Mouse (Mus musculus): ENCODE measurements around the gene Mrps11. TPM values are rescaled to one million over a fixed set of nuclear protein-coding genes. Genes with fewer than 3 reads are reported as not detected.

The Mrps11 gene
- polyA plus RNA-seq, 1 experiment: 95.6 TPM

GRCm38 (mm10) chr7:78796624-78797023, 13.7 kb downstream of the Mrps11 start:
- no peak for TF ChIP-seq MAX (IDR thresholded peaks at IDR 0.05)
- TF ChIP-seq USF1 (IDR thresholded peaks at IDR 0.05; ENCODE audit: low read depth): no peak
- TF ChIP-seq MYOG (IDR thresholded peaks at IDR 0.05; ENCODE audit: control insufficient read depth, extremely low read depth, insufficient read length): no peak
- Histone ChIP-seq H3K79me3 (ENCODE audit: low read depth) (no peaks in the 10 kb centered on the region), H3ac (ENCODE audit: control insufficient read depth, insufficient read length, low read depth) (no peak overlapping the region), H3K27me3 (ENCODE audit: control insufficient read depth, insufficient read depth, insufficient read length) (peaks cover 16% of the 10 kb centered on the region), H3K4me3 (ENCODE audit: insufficient read depth, poor library complexity, severe bottlenecking) (no peak overlapping the region), H3K36me3 (ENCODE audit: control insufficient read depth, insufficient read depth) (no peaks in the 10 kb centered on the region), H3K79me2 (ENCODE audit: control insufficient read depth, insufficient read depth) (no peaks in the 10 kb centered on the region)

GRCm38 (mm10) chr7:78797843-78798455, 15.0 kb downstream of the Mrps11 start:
- H3K79me2 ChIP-seq (ENCODE audit: control insufficient read depth, insufficient read depth): no peaks in the 10 kb centered on the region
- no peak overlapping the region for H3K4me3 ChIP-seq (ENCODE audit: insufficient read depth, poor library complexity, severe bottlenecking)
- H3ac ChIP-seq (ENCODE audit: control insufficient read depth, insufficient read length, low read depth): no peak overlapping the region
- peaks cover 21% of the 10 kb centered on the region for H3K27me3 ChIP-seq (ENCODE audit: control insufficient read depth, insufficient read depth, insufficient read length)
- H3K36me3 ChIP-seq (ENCODE audit: control insufficient read depth, insufficient read depth): no peaks in the 10 kb centered on the region
- TF ChIP-seq MYOG (IDR thresholded peaks at IDR 0.05; ENCODE audit: control insufficient read depth, extremely low read depth, insufficient read length) (no peak), FOSL1 (IDR thresholded peaks at IDR 0.05; ENCODE audit: insufficient read depth, low read length, poor library complexity, severe bottlenecking) (no peak), CEBPB (IDR thresholded peaks at IDR 0.05; ENCODE audit: low read depth) (no peak), MYOD1 (IDR thresholded peaks at IDR 0.05; ENCODE audit: control insufficient read depth, insufficient read length, low read depth) (no peak), USF1 (IDR thresholded peaks at IDR 0.05; ENCODE audit: low read depth) (no peak), CTCF (IDR thresholded peaks at IDR 0.05; ENCODE audit: control insufficient read depth, insufficient read depth, insufficient read length) (no peak), MAX (IDR thresholded peaks at IDR 0.05) (no peak)
- no peaks in the 10 kb centered on the region for H3K79me3 ChIP-seq (ENCODE audit: low read depth)

- no peak overlapping the region for H3ac ChIP-seq (ENCODE audit: control insufficient read depth, insufficient read length, low read depth)
- H3K36me3 ChIP-seq (ENCODE audit: control insufficient read depth, insufficient read depth): no peaks in the 10 kb centered on the region
- no peak for TF ChIP-seq USF1 (IDR thresholded peaks at IDR 0.05; ENCODE audit: low read depth)
- TF ChIP-seq CTCF (IDR thresholded peaks at IDR 0.05; ENCODE audit: control insufficient read depth, insufficient read depth, insufficient read length): no peak
- TF ChIP-seq MYOD1 (IDR thresholded peaks at IDR 0.05; ENCODE audit: control insufficient read depth, insufficient read length, low read depth): no peak
- no peak for TF ChIP-seq MYOG (IDR thresholded peaks at IDR 0.05; ENCODE audit: control insufficient read depth, extremely low read depth, insufficient read length)
- no peak for TF ChIP-seq FOSL1 (IDR thresholded peaks at IDR 0.05; ENCODE audit: insufficient read depth, low read length, poor library complexity, severe bottlenecking)
- TF ChIP-seq CEBPB (IDR thresholded peaks at IDR 0.05; ENCODE audit: low read depth): no peak
- TF ChIP-seq MAX (IDR thresholded peaks at IDR 0.05): no peak
- H3K4me3 ChIP-seq (ENCODE audit: insufficient read depth, poor library complexity, severe bottlenecking): no peak overlapping the region
- no peaks in the 10 kb centered on the region for H3K79me2 ChIP-seq (ENCODE audit: control insufficient read depth, insufficient read depth)
- H3K27me3 ChIP-seq (ENCODE audit: control insufficient read depth, insufficient read depth, insufficient read length): peaks cover 21% of the 10 kb centered on the region
- H3K79me3 ChIP-seq (ENCODE audit: low read depth): no peaks in the 10 kb centered on the region
These were observed 17.0 kb downstream of the Mrps11 start for GRCm38 (mm10) chr7:78799730-78800496.

GRCm38 (mm10) chr7:78803841-78804240, 20.9 kb downstream of the Mrps11 start:
- no peak overlapping the region for H3ac ChIP-seq (ENCODE audit: control insufficient read depth, insufficient read length, low read depth)
- no peaks in the 10 kb centered on the region for H3K36me3 ChIP-seq (ENCODE audit: control insufficient read depth, insufficient read depth)
- H3K79me2 ChIP-seq (ENCODE audit: control insufficient read depth, insufficient read depth): no peaks in the 10 kb centered on the region
- TF ChIP-seq USF1 (IDR thresholded peaks at IDR 0.05; ENCODE audit: low read depth) (no peak), MAX (IDR thresholded peaks at IDR 0.05) (no peak), FOSL1 (IDR thresholded peaks at IDR 0.05; ENCODE audit: insufficient read depth, low read length, poor library complexity, severe bottlenecking) (no peak), MYOG (IDR thresholded peaks at IDR 0.05; ENCODE audit: control insufficient read depth, extremely low read depth, insufficient read length) (no peak), MYOD1 (IDR thresholded peaks at IDR 0.05; ENCODE audit: control insufficient read depth, insufficient read length, low read depth) (no peak), CEBPB (IDR thresholded peaks at IDR 0.05; ENCODE audit: low read depth) (no peak), CTCF (IDR thresholded peaks at IDR 0.05; ENCODE audit: control insufficient read depth, insufficient read depth, insufficient read length) (no peak)
- no peaks in the 10 kb centered on the region for H3K79me3 ChIP-seq (ENCODE audit: low read depth)
- H3K27me3 ChIP-seq (ENCODE audit: control insufficient read depth, insufficient read depth, insufficient read length): peaks cover 18% of the 10 kb centered on the region
- no peak overlapping the region for H3K4me3 ChIP-seq (ENCODE audit: insufficient read depth, poor library complexity, severe bottlenecking)

- H3K36me3 ChIP-seq (ENCODE audit: control insufficient read depth, insufficient read depth): no peaks in the 10 kb centered on the region
- no peaks in the 10 kb centered on the region for H3K79me2 ChIP-seq (ENCODE audit: control insufficient read depth, insufficient read depth)
- H3ac ChIP-seq (ENCODE audit: control insufficient read depth, insufficient read length, low read depth): no peak overlapping the region
- no peaks in the 10 kb centered on the region for H3K79me3 ChIP-seq (ENCODE audit: low read depth)
- TF ChIP-seq USF1 (IDR thresholded peaks at IDR 0.05; ENCODE audit: low read depth): no peak
- TF ChIP-seq MYOG (IDR thresholded peaks at IDR 0.05; ENCODE audit: control insufficient read depth, extremely low read depth, insufficient read length): no peak
- no peak for TF ChIP-seq CTCF (IDR thresholded peaks at IDR 0.05; ENCODE audit: control insufficient read depth, insufficient read depth, insufficient read length)
- TF ChIP-seq FOSL1 (IDR thresholded peaks at IDR 0.05; ENCODE audit: insufficient read depth, low read length, poor library complexity, severe bottlenecking): no peak
- TF ChIP-seq MAX (IDR thresholded peaks at IDR 0.05): no peak
- no peak for TF ChIP-seq MYOD1 (IDR thresholded peaks at IDR 0.05; ENCODE audit: control insufficient read depth, insufficient read length, low read depth)
- TF ChIP-seq CEBPB (IDR thresholded peaks at IDR 0.05; ENCODE audit: low read depth): no peak
- no peak overlapping the region for H3K4me3 ChIP-seq (ENCODE audit: insufficient read depth, poor library complexity, severe bottlenecking)
- H3K27me3 ChIP-seq (ENCODE audit: control insufficient read depth, insufficient read depth, insufficient read length): no peaks in the 10 kb centered on the region
These were observed 24.3 kb downstream of the Mrps11 start for GRCm38 (mm10) chr7:78807192-78807591.
